Mouse (Mus musculus) lung, adult 2 months (tissue): ENCODE data around the gene Pi16. TPM values are rescaled to one million over a fixed set of nuclear protein-coding genes. Genes with fewer than 3 reads are reported as not detected.
A peak's percentile ranks its signal among the peaks of the same experiment; 100 is the strongest.
"Not testable (repeated sequence)": the region's sequence is repeated elsewhere in the genome, so short reads cannot be mapped to it uniquely, and the experiment has no call there.

Source experiments
- DNase-seq: peaks from one replicate; pipeline ENCODE4 v3.0.0; 2022
- H3K4me1 ChIP-seq: fragments of 200-500 bp; 2 replicates; pipeline ENCODE4 v1.6.1; 2011; ENCODE audit warnings: low read length; ENCODE audit not compliant: control insufficient read depth, insufficient read depth
- H3K4me3 ChIP-seq: fragments of 200-500 bp; replicated peaks from 2 replicates; pipeline ENCODE3; 2011; ENCODE audit warnings: low read depth, mild to moderate bottlenecking, control low read depth, low read length; ENCODE audit errors: extremely low read depth
- CTCF ChIP-seq: fragments of 200-500 bp; IDR thresholded peaks from 2 replicates; pipeline ENCODE4 v1.5.1; 2011; ENCODE audit warnings: mild to moderate bottlenecking, low read length, control low read depth; ENCODE audit not compliant: insufficient read depth
- POLR2A ChIP-seq: fragments of 200-500 bp; IDR thresholded peaks from 2 replicates; pipeline ENCODE4 v1.6.1; 2011; ENCODE audit warnings: low read depth, mild to moderate bottlenecking, control low read depth, low read length, borderline replicate concordance; ENCODE audit errors: extremely low read depth
- WGBS: fragments of 180-500 bp; shearing (Covaris S2); methylation state at CpG from one replicate; pipeline ENCODE4 v1.1.7; 2018; 5-methylcytosine and 5-hydroxymethylcytosine counted together
- polyA plus RNA-seq: library from polyadenylated mRNA; depleted of rRNA; stranded (reverse); fragments of >200 nt; gene quantifications from 2 replicates; pipeline ENCODE4 v1.2.3, GENCODE M21; 2012; rRNA removed

The Pi16 gene
- 46.8 and 47.3 TPM in 2 replicates for polyA plus RNA-seq

DNA sequence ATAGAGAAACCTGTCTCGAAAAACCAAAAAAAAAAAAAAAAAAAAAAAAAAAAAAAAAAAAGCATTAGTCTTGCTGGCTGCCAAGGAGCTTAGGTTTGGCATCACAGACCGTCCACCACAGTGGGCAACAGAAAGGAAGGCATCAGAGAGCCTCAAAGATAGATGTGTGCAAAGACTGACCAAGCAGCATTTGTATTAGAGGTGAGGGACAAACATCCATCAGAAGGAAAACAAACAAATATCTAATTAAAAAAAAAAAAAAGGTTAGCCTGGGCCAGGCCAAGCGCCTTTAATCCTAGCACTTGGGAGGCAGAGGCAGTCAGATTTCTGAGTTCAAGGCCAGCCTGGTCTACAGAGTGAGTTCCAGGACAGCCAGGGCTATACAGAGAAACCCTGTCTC lies at the start of gene Pi16:
TSS of gene Pi16 (plus strand) at position 301 of the 400 bp plus-strand sequence.
- not testable (repeated sequence) for DNase-seq, H3K4me3 ChIP-seq, H3K4me1 ChIP-seq
- 86% methylated on average over 3 of the region's 3 CpGs for WGBS

DNA sequence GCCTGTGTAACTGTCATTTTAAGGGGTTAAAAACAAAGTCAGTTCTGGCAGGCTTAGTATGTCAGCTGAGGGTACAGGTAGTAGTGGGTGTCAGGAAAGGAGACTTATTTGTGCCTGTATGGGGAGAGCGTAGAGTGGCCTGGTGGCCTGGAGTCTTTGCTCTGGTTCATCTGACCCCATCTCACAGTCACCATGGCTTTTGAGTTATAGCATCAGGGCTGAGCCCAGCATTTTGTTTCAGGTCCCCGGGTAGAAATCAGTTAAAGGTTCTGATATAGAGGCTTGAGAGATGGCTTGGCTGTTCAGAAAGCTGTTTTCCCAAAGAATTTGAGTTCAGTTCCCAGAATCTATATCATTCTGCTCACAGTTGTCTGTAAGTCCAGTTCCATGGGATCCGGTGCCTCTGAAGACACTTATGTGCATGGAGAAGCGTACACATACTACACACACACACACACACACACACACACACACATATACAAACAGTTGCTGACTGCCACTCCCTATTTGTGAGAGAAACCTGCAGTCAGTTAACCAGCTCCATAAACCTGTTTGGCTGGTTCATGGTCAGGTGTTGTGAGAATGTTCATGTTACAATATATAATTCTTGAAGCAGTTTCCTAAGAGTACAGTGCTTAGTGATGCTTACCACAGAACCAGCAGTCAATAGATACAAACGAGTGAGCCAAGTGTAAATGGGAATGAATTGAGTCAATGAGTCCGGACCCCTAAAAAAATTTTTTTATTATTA lies 49.4 kb upstream of the Pi16 start:
- WGBS: 45% methylated on average over 6 of the region's 6 CpGs
- Histone ChIP-seq H3K4me1 (peaks cover 10% of the 10 kb centered on the region), H3K4me3 (no peak overlapping the region)
- no peak for TF ChIP-seq POLR2A
- DNase-seq: no peak

- peaks cover 9% of the 10 kb centered on the region for H3K4me1 ChIP-seq
- peak within 1 kb of the TSS; percentile 84 for H3K4me3 ChIP-seq
- TF ChIP-seq POLR2A: peak; percentile 54; the same call in 1 of the 2 replicates
- peak; percentile 63 for TF ChIP-seq CTCF
- DNase-seq: peak; percentile 93
- under 1% methylated on average over 63 of the region's 63 CpGs for WGBS
Observed at GRCm38 (mm10) chr17:29268682-29269348, 48.7 kb upstream of the Pi16 start, which contains the start of gene BC004004. Gene BC004004 (plus strand): TSS chr17:29268788.

- peaks cover 7% of the 10 kb centered on the region for H3K4me1 ChIP-seq
- DNase-seq: no peak
- peak overlapping the region; percentile 84 for H3K4me3 ChIP-seq
- 10% methylated on average over 10 of the region's 10 CpGs for WGBS
- TF ChIP-seq POLR2A (no peak), CTCF (no peak)
Observed at GRCm38 (mm10) chr17:29269349-29269706, 48.2 kb upstream of the Pi16 start.

- no peak for TF ChIP-seq CTCF
- TF ChIP-seq POLR2A: no peak
- no peak overlapping the region for H3K4me3 ChIP-seq
- no peak for DNase-seq
- whole genome bisulfite sequencing: 84% methylated on average over 9 of the region's 9 CpGs
- peaks cover 4% of the 10 kb centered on the region for H3K4me1 ChIP-seq
Observed at GRCm38 (mm10) chr17:29270148-29270698, 47.3 kb upstream of the Pi16 start.

DNA sequence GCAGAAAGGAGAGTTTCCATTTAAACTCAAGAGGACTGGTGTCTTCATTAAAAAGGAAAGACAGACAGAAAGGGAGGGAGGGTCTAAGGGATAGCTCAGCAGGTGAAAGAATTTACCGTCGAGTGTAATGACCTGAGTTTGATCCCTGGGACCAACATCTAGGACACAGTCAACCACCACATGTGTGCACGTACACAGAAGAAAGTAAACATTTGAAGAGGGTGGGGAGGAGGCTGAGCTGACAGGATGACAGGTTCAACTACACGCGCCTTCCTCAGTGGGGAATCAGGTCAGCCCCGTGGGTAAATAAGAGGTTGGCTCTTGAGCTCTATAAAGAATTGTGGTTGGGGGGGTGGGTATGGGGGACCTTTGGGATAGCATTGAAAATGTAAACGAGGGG lies 44.3 kb upstream of the Pi16 start:
- 63% methylated on average over 7 of the region's 7 CpGs for WGBS
- no peak for TF ChIP-seq CTCF
- no peak for TF ChIP-seq POLR2A
- H3K4me1 ChIP-seq: peaks cover 4% of the 10 kb centered on the region
- no peak for DNase-seq
- no peak overlapping the region for H3K4me3 ChIP-seq

DNA sequence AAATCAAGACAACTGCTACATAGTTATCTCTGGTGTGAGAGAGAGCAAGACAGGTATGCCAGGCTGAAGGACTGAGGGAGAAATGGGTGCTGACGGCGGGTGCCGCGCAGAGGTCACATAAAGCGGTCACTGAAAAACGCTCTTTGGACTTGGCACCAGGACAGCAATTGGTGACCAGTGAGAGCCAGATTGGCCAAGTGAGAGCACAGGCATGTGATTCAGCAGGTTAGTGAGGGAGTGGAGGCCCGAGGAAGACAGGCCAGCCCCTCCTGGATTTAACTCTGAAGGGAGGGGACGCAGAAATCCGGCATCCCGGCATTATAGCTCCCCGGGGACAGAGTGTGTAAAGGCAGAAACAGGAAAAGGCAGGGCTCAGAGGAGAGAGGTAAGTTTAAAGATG lies 43.6 kb upstream of the Pi16 start:
- TF ChIP-seq CTCF (no peak), POLR2A (no peak)
- peak; percentile 51 for DNase-seq
- Histone ChIP-seq H3K4me3 (no peak overlapping the region), H3K4me1 (peaks cover 4% of the 10 kb centered on the region)
- 44% methylated on average over 11 of the region's 11 CpGs for WGBS

DNA sequence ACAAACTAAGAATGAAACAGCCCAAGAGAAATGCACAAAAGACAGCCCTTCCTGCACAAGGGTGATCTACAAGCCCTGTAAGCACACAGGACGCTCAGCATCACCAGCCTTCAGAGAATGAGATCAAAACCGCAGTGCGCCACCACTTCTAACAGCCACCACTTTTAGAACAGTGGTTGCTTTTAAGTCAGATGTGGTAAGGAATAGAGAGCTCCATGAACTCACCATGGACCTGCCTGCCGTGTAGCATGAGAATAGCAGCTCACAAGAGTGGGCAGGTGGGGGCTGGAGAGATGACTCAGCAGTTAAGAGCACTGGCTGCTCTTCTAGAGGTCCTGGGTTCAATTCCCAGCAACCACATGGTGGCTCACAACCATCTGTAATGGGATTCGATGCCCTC lies 37.1 kb upstream of the Pi16 start:
- 90% methylated on average over 5 of the region's 5 CpGs for WGBS
- Histone ChIP-seq H3K4me3 (no peak overlapping the region), H3K4me1 (no peaks in the 10 kb centered on the region)
- no peak for DNase-seq
- no peak for TF ChIP-seq POLR2A
- TF ChIP-seq CTCF: no peak

GRCm38 (mm10) chr17:29281541-29281940 lies 35.9 kb upstream of the Pi16 start:
- WGBS: 80% methylated on average over 5 of the region's 5 CpGs
- TF ChIP-seq POLR2A (no peak), CTCF (no peak)
- Histone ChIP-seq H3K4me1 (no peaks in the 10 kb centered on the region), H3K4me3 (no peak overlapping the region)
- no peak for DNase-seq
